Mouse (Mus musculus): Measurements from ENCODE around the gene Rptn. TPM values are rescaled to one million over a fixed set of nuclear protein-coding genes. Genes with fewer than 3 reads are reported as not detected.

Gene Rptn
- not detected in 2 replicates for polyA plus RNA-seq (2015; fragmentation: Nextera tagmentation; extraction: Ambion mirVana)

GRCm38 (mm10) chr3:93393366-93393765, at the start of gene Rptn:
Gene Rptn (plus strand): TSS chr3:93393699.
- Histone ChIP-seq H3K4me1 (no peaks in the 10 kb centered on the region), H3K27ac (no peak within 1 kb of the TSS), H3K9ac (no peak within 1 kb of the TSS), H3K36me3 (ENCODE audit: poor library complexity, severe bottlenecking) (no peaks in the 10 kb centered on the region), H3K4me3 (no peak within 1 kb of the TSS), H3K4me2 (no peak within 1 kb of the TSS), H3K27me3 (no peaks in the 10 kb centered on the region), H3K9me3 (replicated peaks) (no peaks in the 10 kb centered on the region)
- 73% methylated on average over 2 of the region's 2 CpGs for WGBS
- no peak for ATAC-seq

- H3K27me3 ChIP-seq, result no peaks in the 10 kb centered on the region
- H3K36me3 ChIP-seq (ENCODE audit: poor library complexity, severe bottlenecking), result no peaks in the 10 kb centered on the region
- H3K4me2 ChIP-seq, result no peak overlapping the region
- H3K4me1 ChIP-seq, result no peaks in the 10 kb centered on the region
- no peak for ATAC-seq
- 81% methylated on average over 2 of the region's 2 CpGs for WGBS
- no peak overlapping the region for H3K27ac ChIP-seq
- no peaks in the 10 kb centered on the region for H3K9me3 ChIP-seq (replicated peaks)
- H3K4me3 ChIP-seq, result no peak overlapping the region
- H3K9ac ChIP-seq, result no peak overlapping the region
Measured at GRCm38 (mm10) chr3:93346896-93347295, 46.6 kb upstream of the Rptn start.

- no peak overlapping the region for H3K9ac ChIP-seq
- 0 out of 2 replicates have a peak, but pooled peaks have one; percentile 43 for ATAC-seq
- no peaks in the 10 kb centered on the region for H3K36me3 ChIP-seq (ENCODE audit: poor library complexity, severe bottlenecking)
- H3K27ac ChIP-seq, result no peak overlapping the region
- no peaks in the 10 kb centered on the region for H3K27me3 ChIP-seq
- no peaks in the 10 kb centered on the region for H3K9me3 ChIP-seq (replicated peaks)
- H3K4me3 ChIP-seq, result no peak overlapping the region
- H3K4me1 ChIP-seq, result no peaks in the 10 kb centered on the region
- 20% methylated on average over 7 of the region's 7 CpGs for WGBS
- H3K4me2 ChIP-seq, result no peak overlapping the region
Measured at GRCm38 (mm10) chr3:93360045-93360444, 33.5 kb upstream of the Rptn start.

- Histone ChIP-seq H3K4me3 (no peak overlapping the region), H3K9me3 (replicated peaks) (no peaks in the 10 kb centered on the region), H3K4me1 (no peaks in the 10 kb centered on the region), H3K27ac (no peak overlapping the region), H3K36me3 (ENCODE audit: poor library complexity, severe bottlenecking) (no peaks in the 10 kb centered on the region), H3K27me3 (no peaks in the 10 kb centered on the region), H3K4me2 (peak overlapping the region; percentile 44), H3K9ac (no peak overlapping the region)
- WGBS, result 10% methylated on average over 10 of the region's 10 CpGs
- peak; percentile 92 for ATAC-seq
Measured at GRCm38 (mm10) chr3:93361933-93362574, 31.4 kb upstream of the Rptn start.

GRCm38 (mm10) chr3:93366966-93367575, 26.4 kb upstream of the Rptn start:
- Histone ChIP-seq H3K4me3 (no peak overlapping the region), H3K9ac (no peak overlapping the region), H3K36me3 (ENCODE audit: poor library complexity, severe bottlenecking) (no peaks in the 10 kb centered on the region), H3K4me1 (no peaks in the 10 kb centered on the region), H3K27ac (no peak overlapping the region), H3K4me2 (no peak overlapping the region), H3K9me3 (replicated peaks) (no peaks in the 10 kb centered on the region), H3K27me3 (no peaks in the 10 kb centered on the region)
- ATAC-seq, result no peak
- 76% methylated on average over 3 of the region's 3 CpGs for WGBS

- H3K4me1 ChIP-seq, result no peaks in the 10 kb centered on the region
- H3K27ac ChIP-seq, result no peak overlapping the region
- H3K9ac ChIP-seq, result no peak overlapping the region
- H3K9me3 ChIP-seq (replicated peaks), result no peaks in the 10 kb centered on the region
- H3K36me3 ChIP-seq (ENCODE audit: poor library complexity, severe bottlenecking), result no peaks in the 10 kb centered on the region
- no peak overlapping the region for H3K4me3 ChIP-seq
- ATAC-seq, result no peak
- H3K4me2 ChIP-seq, result no peak overlapping the region
- WGBS, result 91% methylated on average over 1 of the region's 1 CpGs
- no peaks in the 10 kb centered on the region for H3K27me3 ChIP-seq
Measured at GRCm38 (mm10) chr3:93368171-93368570, 25.3 kb upstream of the Rptn start.

- Histone ChIP-seq H3K4me3 (no peak overlapping the region), H3K36me3 (ENCODE audit: poor library complexity, severe bottlenecking) (no peaks in the 10 kb centered on the region), H3K9ac (no peak overlapping the region), H3K4me1 (no peaks in the 10 kb centered on the region), H3K27me3 (no peaks in the 10 kb centered on the region), H3K27ac (no peak overlapping the region), H3K9me3 (replicated peaks) (no peaks in the 10 kb centered on the region), H3K4me2 (no peak overlapping the region)
- no peak for ATAC-seq
- WGBS, result 81% methylated on average over 6 of the region's 6 CpGs
Measured at GRCm38 (mm10) chr3:93373416-93373815, 20.1 kb upstream of the Rptn start.

- Histone ChIP-seq H3K9me3 (replicated peaks) (no peaks in the 10 kb centered on the region), H3K27ac (no peak overlapping the region), H3K4me1 (no peaks in the 10 kb centered on the region), H3K27me3 (no peaks in the 10 kb centered on the region), H3K4me3 (no peak overlapping the region), H3K9ac (no peak overlapping the region), H3K36me3 (ENCODE audit: poor library complexity, severe bottlenecking) (no peaks in the 10 kb centered on the region), H3K4me2 (no peak overlapping the region)
- ATAC-seq, result no peak
- WGBS, result 86% methylated on average over 1 of the region's 1 CpGs
Measured at GRCm38 (mm10) chr3:93375196-93375595, 18.3 kb upstream of the Rptn start.

GRCm38 (mm10) chr3:93375601-93376000, 17.9 kb upstream of the Rptn start:
- Histone ChIP-seq H3K27ac (no peak overlapping the region), H3K27me3 (no peaks in the 10 kb centered on the region)

GRCm38 (mm10) chr3:93378146-93378545, 15.4 kb upstream of the Rptn start:
- Histone ChIP-seq H3K9ac (no peak overlapping the region), H3K4me1 (no peaks in the 10 kb centered on the region), H3K27me3 (no peaks in the 10 kb centered on the region), H3K27ac (no peak overlapping the region), H3K4me3 (no peak overlapping the region), H3K9me3 (replicated peaks) (no peaks in the 10 kb centered on the region), H3K4me2 (no peak overlapping the region), H3K36me3 (ENCODE audit: poor library complexity, severe bottlenecking) (no peaks in the 10 kb centered on the region)
- 38% methylated on average over 4 of the region's 4 CpGs for WGBS
- ATAC-seq, result no peak

More at GRCm38 (mm10) chr3:93375601-93376000, 17.9 kb upstream of the Rptn start:
- no peak for ATAC-seq
- H3K36me3 ChIP-seq (ENCODE audit: poor library complexity, severe bottlenecking), result no peaks in the 10 kb centered on the region
- H3K4me3 ChIP-seq, result no peak overlapping the region
- H3K4me1 ChIP-seq, result no peaks in the 10 kb centered on the region
- no peak overlapping the region for H3K9ac ChIP-seq
- no peak overlapping the region for H3K4me2 ChIP-seq
- H3K9me3 ChIP-seq (replicated peaks), result no peaks in the 10 kb centered on the region
- WGBS, result 90% methylated on average over 5 of the region's 5 CpGs

- no peaks in the 10 kb centered on the region for H3K36me3 ChIP-seq (ENCODE audit: poor library complexity, severe bottlenecking)
- no peak overlapping the region for H3K27ac ChIP-seq
- no peaks in the 10 kb centered on the region for H3K9me3 ChIP-seq (replicated peaks)
- H3K27me3 ChIP-seq, result no peaks in the 10 kb centered on the region
- no peak overlapping the region for H3K4me2 ChIP-seq
- H3K4me3 ChIP-seq, result no peak overlapping the region
- H3K4me1 ChIP-seq, result no peaks in the 10 kb centered on the region
- 91% methylated on average over 3 of the region's 3 CpGs for WGBS
- no peak overlapping the region for H3K9ac ChIP-seq
- ATAC-seq, result no peak
Measured at GRCm38 (mm10) chr3:93403936-93404335, 10.4 kb downstream of the Rptn start.

GRCm38 (mm10) chr3:93406992-93407391, 13.5 kb downstream of the Rptn start:
- no peak overlapping the region for H3K4me3 ChIP-seq
- H3K9ac ChIP-seq, result no peak overlapping the region
- no peak overlapping the region for H3K4me2 ChIP-seq
- no peaks in the 10 kb centered on the region for H3K9me3 ChIP-seq (replicated peaks)
- 0 out of 2 replicates have a peak, but pooled peaks have one; percentile 45 for ATAC-seq
- no peaks in the 10 kb centered on the region for H3K4me1 ChIP-seq
- WGBS, result 26% methylated on average over 5 of the region's 5 CpGs
- no peaks in the 10 kb centered on the region for H3K36me3 ChIP-seq (ENCODE audit: poor library complexity, severe bottlenecking)
- no peak overlapping the region for H3K27ac ChIP-seq
- H3K27me3 ChIP-seq, result no peaks in the 10 kb centered on the region

GRCm38 (mm10) chr3:93411905-93412304, 18.4 kb downstream of the Rptn start:
- 5% methylated on average over 2 of the region's 2 CpGs for WGBS
- no peak overlapping the region for H3K9ac ChIP-seq

More at GRCm38 (mm10) chr3:93411905-93412304, 18.4 kb downstream of the Rptn start:
- Histone ChIP-seq H3K4me1 (no peaks in the 10 kb centered on the region), H3K27ac (no peak overlapping the region), H3K4me3 (no peak overlapping the region), H3K4me2 (no peak overlapping the region), H3K36me3 (ENCODE audit: poor library complexity, severe bottlenecking) (no peaks in the 10 kb centered on the region), H3K27me3 (no peaks in the 10 kb centered on the region), H3K9me3 (replicated peaks) (no peaks in the 10 kb centered on the region)
- no peak for ATAC-seq

Data from forebrain, embryonic 13.5 days (tissue).